In the genomic region with DNA sequence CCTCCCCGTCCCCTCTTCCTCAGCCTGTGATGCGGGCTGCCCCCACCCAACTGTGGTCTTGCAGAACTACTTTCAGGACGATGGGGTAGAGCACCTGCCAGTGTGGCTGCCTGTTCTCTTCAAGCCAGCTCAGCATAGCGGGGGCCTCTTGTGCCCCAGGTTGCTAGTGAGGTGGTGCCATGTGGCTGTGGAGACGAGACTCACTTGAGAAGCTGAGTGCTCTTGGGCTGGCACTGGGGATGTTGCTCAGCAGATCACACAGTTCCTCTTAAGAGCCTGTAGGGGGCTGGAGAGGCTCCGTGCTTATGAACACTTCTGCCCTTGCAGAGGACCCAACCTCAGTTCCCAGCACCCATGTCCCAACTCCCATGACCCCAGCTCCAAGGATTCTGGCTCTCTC, we compare ENCODE assay signal across 13 mouse cellular contexts. TPM values are rescaled to one million over a fixed set of nuclear protein-coding genes. Genes with fewer than 3 reads are reported as not detected.
DNase-seq lines count a peak whose midpoint lies in the region; ATAC-seq lines count a peak whose summit lies in the region.
"Had no signal": no experiment of that assay in that cellular context is flagged by ENCODE, and none has a peak within 500 bp of the region (broad histone marks: within the 10 kb centered on the region; RNA-seq: fewer than 3 reads in every experiment).

No protein-coding gene starts in this region.

- H3K27ac ChIP-seq in heart, embryonic 16.5 days (ENCODE audit: low read length) = no peak overlapping the region
- H3K27ac ChIP-seq in lung, embryonic 15.5 days = peak overlapping the region; percentile 82
- H3K27ac ChIP-seq: hindbrain, embryonic 14.5 days; liver, embryonic 13.5 days; midbrain, embryonic 13.5 days had no signal

- 0 out of 2 replicates have a peak, but pooled peaks cover 2% of the 10 kb centered on the region for H3K4me1 ChIP-seq in heart, embryonic 16.5 days (ENCODE audit: control insufficient read depth, insufficient read depth, low read length)
- H3K4me1 ChIP-seq in lung, embryonic 15.5 days = peaks cover 4% of the 10 kb centered on the region; the same call in 1 of the 2 replicates
- H3K4me1 ChIP-seq: midbrain, embryonic 13.5 days had no signal

- H3K36me3 ChIP-seq in heart, embryonic 16.5 days (ENCODE audit: control insufficient read depth, insufficient read depth) = peaks cover 33% of the 10 kb centered on the region
- peaks cover 39% of the 10 kb centered on the region for H3K36me3 ChIP-seq in lung, embryonic 15.5 days

- no peak for DNase-seq in heart, adult 9 months (ENCODE audit: low spot score in 2 of 2)
- DNase-seq in lung, postnatal 10 days = no peak
- peak; percentile 51 for DNase-seq in induced T-regulatory cell, adult 2 months (ENCODE audit: low read depth)
- peak; percentile 39 for DNase-seq in thymus, postnatal 4 days
- no peak for DNase-seq in right cerebral cortex, adult 2 months (ENCODE audit: low spot score in 2 of 2)
- no peak for DNase-seq in left cerebral cortex, postnatal 4 days
- DNase-seq: cerebellum, adult 11 months; liver, embryonic 13.5 days; spleen, adult 18-20 months had no signal

- ATAC-seq in heart, embryonic 16.5 days (replicated peaks; ENCODE audit: extremely low read depth, insufficient read depth, low FRiP score) = peak; percentile 45
- 0 out of 2 replicates have a peak, but pooled peaks have one; percentile 40 for ATAC-seq in lung, embryonic 15.5 days (ENCODE audit: borderline replicate concordance, extremely low read depth, low FRiP score, low TSS enrichment)
- ATAC-seq: midbrain, embryonic 13.5 days had no signal

- H3K9me3 ChIP-seq in heart, embryonic 16.5 days (replicated peaks; ENCODE audit: control insufficient read depth, low read length) = no peaks in the 10 kb centered on the region
- no peaks in the 10 kb centered on the region for H3K9me3 ChIP-seq in lung, embryonic 15.5 days
- H3K9me3 ChIP-seq: liver, embryonic 13.5 days; midbrain, embryonic 13.5 days had no signal

- H3K4me3 ChIP-seq in heart, embryonic 16.5 days (ENCODE audit: low read length) = no peak overlapping the region
- no peak overlapping the region for H3K4me3 ChIP-seq in lung, embryonic 15.5 days
- H3K4me3 ChIP-seq: liver, embryonic 13.5 days; midbrain, embryonic 13.5 days had no signal

- intact Hi-C loops in left cerebral cortex, postnatal 4 days (cut with DNase I) = no loop called here

- H3K4me2 ChIP-seq in heart, embryonic 16.5 days (ENCODE audit: low read depth, low read length) = no peak overlapping the region
- peak overlapping the region; percentile 5; the same call in 1 of the 2 replicates for H3K4me2 ChIP-seq in lung, embryonic 15.5 days
- H3K4me2 ChIP-seq: hindbrain, embryonic 14.5 days; liver, embryonic 13.5 days; midbrain, embryonic 13.5 days had no signal

- H3K27me3 ChIP-seq in heart, embryonic 16.5 days (ENCODE audit: control insufficient read depth, insufficient read depth, low read length) = no peaks in the 10 kb centered on the region
- H3K27me3 ChIP-seq in lung, embryonic 15.5 days = no peaks in the 10 kb centered on the region
- H3K27me3 ChIP-seq: liver, embryonic 13.5 days; midbrain, embryonic 13.5 days had no signal

- no peak overlapping the region for H3K9ac ChIP-seq in heart, embryonic 16.5 days (ENCODE audit: low read length)
- H3K9ac ChIP-seq in lung, embryonic 15.5 days = no peak overlapping the region
- H3K9ac ChIP-seq: hindbrain, embryonic 14.5 days; liver, embryonic 13.5 days; midbrain, embryonic 13.5 days had no signal

- 78% methylated on average over 6 of the region's 6 CpGs for WGBS in heart, embryonic 16.5 days
- 58% methylated on average over 6 of the region's 6 CpGs for WGBS in lung, embryonic 15.5 days

RNA-seq across cellular contexts. Expression of a gene that starts 19.7 kb away (rescaled TPM):
- polyA plus RNA-seq in heart, embryonic 16.5 days (2015; fragmentation: Nextera tagmentation; extraction: Ambion mirVana) = 3.5 and 4.0 TPM in 2 replicates
- 1.9 and 2.4 TPM in 2 replicates for polyA plus RNA-seq in lung, embryonic 15.5 days (2015; fragmentation: Nextera tagmentation; extraction: Ambion mirVana)
- 1 to 10 TPM; 1.4 to 2.0 TPM for total RNA-seq in left cerebral cortex, postnatal 4 days (2021)

RNA-seq across cellular contexts. Expression of a gene that starts 29.2 kb away (rescaled TPM):
- 95.4 and 96.8 TPM in 2 replicates for polyA plus RNA-seq in heart, embryonic 16.5 days (2015; fragmentation: Nextera tagmentation; extraction: Ambion mirVana)
- polyA plus RNA-seq in lung, embryonic 15.5 days (2015; fragmentation: Nextera tagmentation; extraction: Ambion mirVana) = 79.2 and 83.2 TPM in 2 replicates
- 100 to 1,000 TPM; 102 to 107 TPM for total RNA-seq in left cerebral cortex, postnatal 4 days (2021)

RNA-seq across cellular contexts. Expression of a gene that starts 33.8 kb away (rescaled TPM):
- polyA plus RNA-seq in heart, embryonic 16.5 days (2015; fragmentation: Nextera tagmentation; extraction: Ambion mirVana) = 101 and 104 TPM in 2 replicates
- 169 and 174 TPM in 2 replicates for polyA plus RNA-seq in lung, embryonic 15.5 days (2015; fragmentation: Nextera tagmentation; extraction: Ambion mirVana)
- 10 to 100 TPM; 35.1 to 40.5 TPM for total RNA-seq in left cerebral cortex, postnatal 4 days (2021)

RNA-seq across cellular contexts. Expression of a gene that starts 49.9 kb away (rescaled TPM):
- polyA plus RNA-seq in heart, embryonic 16.5 days (2015; fragmentation: Nextera tagmentation; extraction: Ambion mirVana) = 220 and 273 TPM in 2 replicates
- 341 and 343 TPM in 2 replicates for polyA plus RNA-seq in lung, embryonic 15.5 days (2015; fragmentation: Nextera tagmentation; extraction: Ambion mirVana)
- total RNA-seq in left cerebral cortex, postnatal 4 days (2021) = 100 to 1,000 TPM; 489 to 514 TPM

RNA-seq across cellular contexts. Expression of a gene that starts 59.8 kb away (rescaled TPM):
- polyA plus RNA-seq in heart, embryonic 16.5 days (2015; fragmentation: Nextera tagmentation; extraction: Ambion mirVana) = 13.3 and 14.1 TPM in 2 replicates
- polyA plus RNA-seq in lung, embryonic 15.5 days (2015; fragmentation: Nextera tagmentation; extraction: Ambion mirVana) = 3.9 and 5.1 TPM in 2 replicates
- 10 to 100 TPM; 67.9 to 81.9 TPM for total RNA-seq in left cerebral cortex, postnatal 4 days (2021)

Comparison
In these comparisons a context has a peak if more than half of its experiments do, and no peak if none do; other contexts are left out.
1. DNase-seq: peak in induced T-regulatory cell, adult 2 months (single experiment) and thymus, postnatal 4 days (single experiment); none in heart, adult 9 months (0 of 2), lung, postnatal 10 days (single experiment), right cerebral cortex, adult 2 months (0 of 2) and left cerebral cortex, postnatal 4 days (single experiment).